Mouse (Mus musculus): ENCODE measurements at regions not wholly inside any gene's neighbourhood (a gene's known extent, or its start where the extent isn't known, plus 50 kb on each side); places are given as distances from the start of the nearest gene placed in this dataset.
A peak's percentile ranks its signal among the peaks of the same experiment; 100 is the strongest.

- no peak for TF ChIP-seq POLR2A (IDR thresholded peaks at IDR 0.05; ENCODE audit: insufficient read depth, low read depth, low read length)
- peak; percentile 52 for TF ChIP-seq CTCF (IDR thresholded peaks at IDR 0.05)
- no peak for TF ChIP-seq EP300 (IDR thresholded peaks at IDR 0.05; ENCODE audit: insufficient read depth, low read depth, low read length)
Observed at GRCm38 (mm10) chr1:31337087-31337486, 114.4 kb downstream of the Pih1d3 start.
